Mouse (Mus musculus) forebrain, embryonic 14.5 days (tissue): ENCODE results near the gene Hba-x. TPM values are rescaled to one million over a fixed set of nuclear protein-coding genes. Genes with fewer than 3 reads are reported as not detected.

ENCODE experiments used
- ATAC-seq: fragments of 200-750 bp; cut with Nextera tagmentation; 2 replicates; pipeline ENCODE4 v1.8.0; 2017; ENCODE audit warnings: mild to moderate bottlenecking, moderate library complexity
- DNase-seq: peaks from one replicate; pipeline ENCODE4 v3.0.0-alpha.2; 2015; ENCODE audit warnings: low spot score
- H3K27ac ChIP-seq: fragments of 300-500 bp; sonication (generic); 2 replicates; pipeline ENCODE4 v1.5.1; 2014; ENCODE audit warnings: low read depth, mild to moderate bottlenecking, control low read depth, low read length, moderate library complexity
- H3K27me3 ChIP-seq: fragments of 300-500 bp; sonication (generic); replicated peaks from 2 replicates; pipeline ENCODE4 v1.6.1; 2014; ENCODE audit warnings: low read length, control low read depth, mixed read lengths; ENCODE audit not compliant: control insufficient read depth, insufficient read depth
- H3K36me3 ChIP-seq: fragments of 300-500 bp; sonication (generic); 2 replicates; pipeline ENCODE4 v1.6.1; 2014; ENCODE audit warnings: low read length, control low read depth; ENCODE audit not compliant: control insufficient read depth, insufficient read depth
- H3K4me1 ChIP-seq: fragments of 300-500 bp; sonication (generic); 2 replicates; pipeline ENCODE4 v1.6.1; 2014; ENCODE audit warnings: antibody characterized with exemption, low read length, control low read depth; ENCODE audit not compliant: control insufficient read depth, insufficient read depth
- H3K4me2 ChIP-seq: fragments of 300-500 bp; sonication (generic); 2 replicates; pipeline ENCODE4 v1.6.1; 2014; ENCODE audit warnings: mild to moderate bottlenecking, control low read depth, low read length
- H3K4me3 ChIP-seq: fragments of 300-500 bp; sonication (generic); 2 replicates; pipeline ENCODE4 v1.5.1; 2014; ENCODE audit warnings: low read depth, low read length, control low read depth
- H3K9ac ChIP-seq: fragments of 300-500 bp; sonication (generic); 2 replicates; pipeline ENCODE4 v1.6.1; 2014; ENCODE audit warnings: mild to moderate bottlenecking, low read length, control low read depth, moderate library complexity
- H3K9me3 ChIP-seq: fragments of 300-500 bp; sonication (generic); replicated peaks from 2 replicates; pipeline ENCODE4 v1.6.1; 2016; ENCODE audit warnings: low read length, control low read depth, mixed read lengths; ENCODE audit not compliant: control insufficient read depth
- WGBS: fragments of 180-500 bp; shearing (Covaris S2); extraction: QIAGEN DNeasy Blood & Tissue Kit; methylation state at CpG from one replicate; pipeline ENCODE4 v1.1.7; 2014; 5-methylcytosine and 5-hydroxymethylcytosine counted together
- polyA plus RNA-seq: library from polyadenylated mRNA; unstranded; fragments of >200 nt; fragmentation: Nextera tagmentation; extraction: Ambion mirVana; gene quantifications from 2 replicates; pipeline ENCODE4 v1.2.1, GENCODE M21; 2014

The Hba-x gene
- polyA plus RNA-seq, 1 experiment from 2014 or later, result 82.9 TPM

GRCm38 (mm10) chr11:32300279-32301267 lies 24.4 kb downstream of the Hba-x start:
- DNase-seq (no peak), ATAC-seq (peak; percentile 13; the same call in 1 of the 2 replicates)
- peak overlapping the region; percentile 39; the same call in 1 of the 2 replicates for H3K4me2 ChIP-seq
- H3K27ac ChIP-seq, result no peak overlapping the region
- H3K36me3 ChIP-seq, result no peaks in the 10 kb centered on the region
- no peaks in the 10 kb centered on the region for H3K9me3 ChIP-seq
- H3K4me1 ChIP-seq, result no peaks in the 10 kb centered on the region; the same call in 1 of the 2 replicates
- H3K9ac ChIP-seq, result no peak overlapping the region
- H3K4me3 ChIP-seq, result no peak overlapping the region
- no peaks in the 10 kb centered on the region for H3K27me3 ChIP-seq
- WGBS, result 60% methylated on average over 14 of the region's 17 CpGs

- DNase-seq (no peak), ATAC-seq (no peak)
- 65% methylated on average over 1 of the region's 1 CpGs for WGBS
These were observed 25.3 kb downstream of the Hba-x start for GRCm38 (mm10) chr11:32301506-32301905.

GRCm38 (mm10) chr11:32302824-32303419 lies 26.7 kb downstream of the Hba-x start:
- Histone ChIP-seq H3K4me1 (no peaks in the 10 kb centered on the region; the same call in 1 of the 2 replicates), H3K27me3 (no peaks in the 10 kb centered on the region), H3K36me3 (no peaks in the 10 kb centered on the region), H3K4me3 (no peak overlapping the region), H3K9ac (no peak overlapping the region), H3K9me3 (no peaks in the 10 kb centered on the region), H3K4me2 (no peak overlapping the region), H3K27ac (no peak overlapping the region)
- WGBS, result 43% methylated on average over 2 of the region's 2 CpGs
- DNase-seq, result peak; percentile 52
- ATAC-seq, result peak; percentile 49; the same call in 1 of the 2 replicates

More at GRCm38 (mm10) chr11:32301506-32301905, 25.3 kb downstream of the Hba-x start:
- no peaks in the 10 kb centered on the region; the same call in 1 of the 2 replicates for H3K4me1 ChIP-seq
- H3K4me3 ChIP-seq, result no peak overlapping the region
- H3K27me3 ChIP-seq, result no peaks in the 10 kb centered on the region
- no peak overlapping the region for H3K27ac ChIP-seq
- H3K9me3 ChIP-seq, result no peaks in the 10 kb centered on the region
- no peak overlapping the region for H3K9ac ChIP-seq
- no peaks in the 10 kb centered on the region for H3K36me3 ChIP-seq
- H3K4me2 ChIP-seq, result no peak overlapping the region

- Histone ChIP-seq H3K4me2 (no peak overlapping the region), H3K4me1 (no peaks in the 10 kb centered on the region; the same call in 1 of the 2 replicates), H3K27ac (no peak overlapping the region), H3K4me3 (no peak overlapping the region), H3K9ac (no peak overlapping the region), H3K9me3 (no peaks in the 10 kb centered on the region), H3K27me3 (no peaks in the 10 kb centered on the region), H3K36me3 (no peaks in the 10 kb centered on the region)
- DNase-seq (no peak), ATAC-seq (no peak)
- 85% methylated on average over 1 of the region's 1 CpGs for WGBS
These were observed 27.3 kb downstream of the Hba-x start for GRCm38 (mm10) chr11:32303455-32303854.

GRCm38 (mm10) chr11:32307006-32307405 lies 30.8 kb downstream of the Hba-x start:
- Histone ChIP-seq H3K4me1 (no peaks in the 10 kb centered on the region; the same call in 1 of the 2 replicates), H3K27me3 (no peaks in the 10 kb centered on the region), H3K9ac (no peak overlapping the region), H3K36me3 (no peaks in the 10 kb centered on the region), H3K4me3 (no peak overlapping the region), H3K4me2 (no peak overlapping the region), H3K27ac (no peak overlapping the region), H3K9me3 (no peaks in the 10 kb centered on the region)
- ATAC-seq (no peak), DNase-seq (no peak)
- 86% methylated on average over 1 of the region's 1 CpGs for WGBS

GRCm38 (mm10) chr11:32309446-32309845 lies 33.2 kb downstream of the Hba-x start:
- H3K4me1 ChIP-seq, result no peaks in the 10 kb centered on the region
- no peak for ATAC-seq

GRCm38 (mm10) chr11:32309928-32310327 lies 33.7 kb downstream of the Hba-x start:
- no peak overlapping the region for H3K4me2 ChIP-seq
- DNase-seq (no peak), ATAC-seq (no peak)
- H3K27ac ChIP-seq, result no peak overlapping the region
- H3K36me3 ChIP-seq, result no peaks in the 10 kb centered on the region
- no peaks in the 10 kb centered on the region for H3K9me3 ChIP-seq
- H3K4me3 ChIP-seq, result no peak overlapping the region
- H3K4me1 ChIP-seq, result no peaks in the 10 kb centered on the region
- H3K27me3 ChIP-seq, result no peaks in the 10 kb centered on the region
- WGBS, result 78% methylated on average over 3 of the region's 3 CpGs
- H3K9ac ChIP-seq, result no peak overlapping the region

More at GRCm38 (mm10) chr11:32309446-32309845, 33.2 kb downstream of the Hba-x start:
- DNase-seq, result no peak
- Histone ChIP-seq H3K4me3 (no peak overlapping the region), H3K9ac (no peak overlapping the region), H3K27me3 (no peaks in the 10 kb centered on the region), H3K9me3 (no peaks in the 10 kb centered on the region), H3K27ac (no peak overlapping the region), H3K36me3 (no peaks in the 10 kb centered on the region), H3K4me2 (no peak overlapping the region)
- 45% methylated on average over 4 of the region's 4 CpGs for WGBS

- 85% methylated on average over 3 of the region's 3 CpGs for WGBS
- H3K27me3 ChIP-seq, result no peaks in the 10 kb centered on the region
- no peak for DNase-seq
- no peaks in the 10 kb centered on the region for H3K9me3 ChIP-seq
- H3K9ac ChIP-seq, result no peak overlapping the region
- no peak overlapping the region for H3K4me2 ChIP-seq
- no peaks in the 10 kb centered on the region for H3K4me1 ChIP-seq
- no peak for ATAC-seq
- no peak overlapping the region for H3K4me3 ChIP-seq
- H3K36me3 ChIP-seq, result no peaks in the 10 kb centered on the region
- H3K27ac ChIP-seq, result no peak overlapping the region
These were observed 39.8 kb downstream of the Hba-x start for GRCm38 (mm10) chr11:32316009-32316408.
